Mouse (Mus musculus) cerebellum, postnatal 14 days (tissue): ENCODE data around the gene Tbl1xr1.
A peak's percentile ranks its signal among the peaks of the same experiment; 100 is the strongest.

ENCODE experiments used
- DNase-seq, 2 experiments: peaks; one replicate each; pipeline ENCODE4 v3.0.0; 2021; ENCODE audit warnings: mixed read lengths in 2 of 2

Tbl1xr1 gene

DNA sequence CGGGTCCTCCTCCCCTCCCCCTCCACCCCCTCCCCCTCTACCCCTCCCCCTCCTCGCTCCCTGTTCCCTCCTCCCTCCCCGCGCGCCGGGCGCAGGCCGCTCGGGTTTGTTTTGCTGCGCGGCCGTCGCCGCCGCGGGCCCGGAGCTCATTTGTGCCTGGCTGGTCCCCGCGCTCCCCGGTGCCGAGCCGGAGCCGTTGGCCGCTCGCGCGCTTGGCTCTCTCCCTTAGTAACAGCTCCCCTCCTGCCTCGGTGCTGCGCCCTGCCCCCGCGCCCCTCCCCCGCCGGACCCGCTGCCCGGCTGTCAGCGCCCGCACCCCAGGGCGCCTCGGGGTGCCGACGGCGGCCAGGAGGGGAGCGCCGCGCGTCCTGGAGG is at the start of gene Tbl1xr1:
TSS of gene Tbl1xr1 (plus strand) at position 92 of the 375 bp plus-strand sequence.
- DNase-seq = peak; percentile 97 to 98

DNA sequence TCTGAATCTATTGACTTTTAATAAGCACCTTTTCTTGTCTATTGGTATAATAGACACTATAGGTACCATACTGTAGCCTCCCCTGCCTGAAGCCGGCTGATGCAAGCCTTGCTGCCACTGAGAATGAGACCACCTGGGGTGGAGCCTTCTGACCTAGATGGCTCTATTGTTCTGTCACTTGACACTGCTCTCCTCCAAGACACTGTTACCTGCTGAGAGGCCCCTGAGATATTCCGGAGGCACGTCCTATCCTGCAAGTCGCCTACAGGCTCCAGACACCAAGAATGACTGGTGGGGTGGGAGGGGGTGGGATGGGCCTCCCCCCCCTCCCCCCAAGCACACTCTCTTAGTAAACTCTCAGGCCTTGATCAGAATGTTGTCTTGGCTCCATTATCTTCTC is 38.4 kb upstream of the Tbl1xr1 start:
- DNase-seq = no peak

DNA sequence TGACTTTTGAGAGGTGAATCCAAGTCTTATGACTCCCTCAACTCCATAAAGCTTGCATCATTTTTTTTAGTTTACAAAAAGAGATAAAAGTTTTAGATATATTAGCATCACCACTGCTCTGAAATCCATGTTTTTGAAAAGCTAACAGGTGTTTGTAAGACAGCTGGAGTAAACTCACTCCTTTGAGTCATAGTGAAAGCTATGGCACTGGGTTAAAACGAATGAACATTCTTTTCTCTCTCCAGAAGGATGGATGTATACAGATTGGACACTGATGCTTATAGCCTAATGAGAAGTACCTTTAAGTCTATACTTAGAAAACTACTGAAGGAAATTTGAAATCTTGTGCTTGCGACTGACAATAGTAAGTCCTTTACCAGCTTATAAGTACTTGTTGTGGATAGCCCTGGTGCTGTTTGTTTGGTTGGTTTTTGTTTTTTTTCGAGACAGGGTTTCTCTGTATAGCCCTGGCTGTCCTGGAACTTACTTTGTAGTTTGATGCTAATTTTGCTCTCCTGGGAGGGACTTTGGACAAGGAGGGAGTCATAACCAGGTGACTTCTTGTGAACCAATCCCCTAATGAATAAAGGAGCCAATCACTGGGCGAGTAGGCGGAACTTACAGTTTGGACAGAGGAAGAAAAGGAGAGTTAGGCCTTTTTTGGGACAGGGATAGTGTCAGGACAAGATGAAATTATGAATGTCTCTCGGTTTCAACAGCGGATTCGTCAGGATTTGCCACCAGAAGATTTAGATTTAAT is 37.2 kb upstream of the Tbl1xr1 start:
- no peak for DNase-seq

GRCm38 (mm10) chr3:22040627-22041026 is 35.8 kb upstream of the Tbl1xr1 start:
- no peak for DNase-seq

DNA sequence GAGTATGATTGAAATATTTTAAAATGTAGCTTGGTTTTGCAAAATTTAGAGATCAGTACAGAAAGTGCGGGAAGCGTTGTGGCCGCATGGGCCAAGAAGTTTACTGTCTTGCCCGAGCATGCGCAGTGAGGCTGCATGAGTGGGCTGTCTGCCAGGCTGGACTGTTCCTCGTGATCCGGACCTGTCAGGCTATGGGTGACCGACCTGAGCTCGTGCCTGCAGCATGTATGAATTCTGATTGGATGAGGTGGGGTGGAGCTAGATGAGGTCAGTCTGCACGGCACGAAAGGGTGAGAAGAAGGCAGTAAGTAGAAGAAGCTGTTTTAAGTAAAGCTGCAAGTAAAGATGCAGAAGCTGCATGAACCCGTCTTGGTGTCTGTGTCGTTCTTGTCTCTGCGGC is 29.2 kb upstream of the Tbl1xr1 start:
- peak in 1 of 2 experiments; percentile 44 for DNase-seq

DNA sequence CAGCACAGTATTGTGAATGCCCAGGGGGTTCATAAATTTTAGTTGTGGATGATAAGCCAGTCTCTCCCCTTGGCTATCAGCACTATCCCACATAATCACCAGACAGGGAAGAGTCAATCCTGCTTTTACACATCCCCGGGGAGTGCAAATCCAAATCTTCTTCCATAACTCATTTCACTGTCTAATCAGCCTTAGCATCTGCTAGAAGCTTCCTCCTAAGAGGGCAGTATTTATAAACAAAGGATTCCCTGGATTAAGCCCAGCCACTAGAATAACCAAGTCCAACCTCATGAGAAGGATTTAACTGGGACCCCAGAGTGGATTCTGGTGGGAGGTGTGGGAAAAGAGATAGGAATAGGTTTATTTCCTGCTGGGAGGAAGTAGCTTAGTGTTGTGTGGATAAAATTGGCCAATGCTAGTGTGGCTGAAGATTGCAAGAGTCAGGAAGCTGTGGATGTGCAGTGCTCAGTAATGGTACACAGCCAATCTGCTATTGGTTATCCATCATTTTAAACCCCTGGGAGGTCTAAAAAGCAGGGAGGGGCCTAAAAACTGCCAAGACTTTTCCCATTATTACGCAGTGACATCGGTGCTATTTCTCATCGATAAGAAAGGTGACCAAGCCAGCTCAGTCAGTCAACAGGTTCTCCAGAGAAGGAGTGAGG is 19.7 kb upstream of the Tbl1xr1 start:
- DNase-seq = no peak

- no peak for DNase-seq
These were observed 18.1 kb upstream of the Tbl1xr1 start for GRCm38 (mm10) chr3:22058206-22058804.

DNA sequence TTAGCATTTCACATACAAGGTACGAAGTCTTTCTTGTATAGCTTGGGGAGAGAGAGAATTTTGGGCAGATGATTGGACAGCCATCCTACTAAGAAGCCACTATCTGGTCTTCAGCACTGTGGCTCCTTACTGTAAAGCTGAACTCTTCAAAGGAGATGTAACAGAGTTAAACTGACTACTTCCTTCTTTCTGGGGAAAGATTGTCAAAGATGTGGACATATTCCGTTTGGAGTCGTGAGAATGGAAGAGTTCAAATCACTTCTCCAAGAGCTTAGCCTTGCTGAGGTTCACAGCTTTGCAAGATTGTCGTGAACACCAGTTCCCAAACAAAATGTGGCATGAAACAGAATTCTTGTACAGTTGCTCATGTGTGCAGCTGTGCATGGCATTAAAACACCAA is 15.3 kb upstream of the Tbl1xr1 start:
- no peak for DNase-seq

DNA sequence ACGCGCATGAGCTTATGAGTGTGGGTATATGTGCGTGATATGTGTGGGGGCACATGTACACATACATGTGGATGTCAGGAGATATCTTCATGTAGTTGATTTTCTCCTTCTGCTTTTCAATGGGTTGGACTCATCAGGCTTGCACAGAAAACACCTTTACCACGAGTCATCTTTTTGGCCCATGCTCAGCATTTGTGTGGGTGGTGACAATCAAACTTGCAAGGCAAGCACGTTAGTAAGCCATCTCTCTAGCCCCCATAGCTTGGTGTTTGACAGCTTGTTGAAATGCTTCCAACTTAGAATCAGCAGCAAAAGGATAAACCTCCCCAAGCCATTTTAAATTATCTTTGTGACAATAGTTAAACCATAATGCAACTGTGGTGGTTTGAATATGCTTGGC is 7.8 kb upstream of the Tbl1xr1 start:
- DNase-seq = no peak

- DNase-seq = peak in 1 of 2 experiments; percentile 9
These were observed 2.5 kb upstream of the Tbl1xr1 start for GRCm38 (mm10) chr3:22073916-22074315.

GRCm38 (mm10) chr3:22074591-22075294 is 1.7 kb upstream of the Tbl1xr1 start:
- peak in 1 of 2 experiments; percentile 11 for DNase-seq

DNA sequence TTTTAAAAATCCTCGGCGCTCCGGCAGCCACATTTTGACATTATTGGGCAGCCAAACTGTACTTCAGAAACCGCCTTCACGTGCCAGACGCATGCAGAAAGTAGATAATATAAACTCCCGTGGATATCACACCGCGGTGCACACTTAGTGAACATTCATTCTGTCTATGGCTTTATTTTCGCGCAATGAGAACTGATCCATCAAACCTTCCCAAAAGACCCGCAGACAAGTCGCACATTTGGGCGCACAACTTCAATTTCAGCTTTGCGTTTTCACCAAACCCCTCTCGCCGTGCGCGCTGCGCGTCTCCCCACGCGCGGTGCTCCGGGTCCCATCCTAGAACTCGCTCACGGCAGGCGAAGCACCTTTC is 950 bp upstream of the Tbl1xr1 start:
- no peak for DNase-seq

DNA sequence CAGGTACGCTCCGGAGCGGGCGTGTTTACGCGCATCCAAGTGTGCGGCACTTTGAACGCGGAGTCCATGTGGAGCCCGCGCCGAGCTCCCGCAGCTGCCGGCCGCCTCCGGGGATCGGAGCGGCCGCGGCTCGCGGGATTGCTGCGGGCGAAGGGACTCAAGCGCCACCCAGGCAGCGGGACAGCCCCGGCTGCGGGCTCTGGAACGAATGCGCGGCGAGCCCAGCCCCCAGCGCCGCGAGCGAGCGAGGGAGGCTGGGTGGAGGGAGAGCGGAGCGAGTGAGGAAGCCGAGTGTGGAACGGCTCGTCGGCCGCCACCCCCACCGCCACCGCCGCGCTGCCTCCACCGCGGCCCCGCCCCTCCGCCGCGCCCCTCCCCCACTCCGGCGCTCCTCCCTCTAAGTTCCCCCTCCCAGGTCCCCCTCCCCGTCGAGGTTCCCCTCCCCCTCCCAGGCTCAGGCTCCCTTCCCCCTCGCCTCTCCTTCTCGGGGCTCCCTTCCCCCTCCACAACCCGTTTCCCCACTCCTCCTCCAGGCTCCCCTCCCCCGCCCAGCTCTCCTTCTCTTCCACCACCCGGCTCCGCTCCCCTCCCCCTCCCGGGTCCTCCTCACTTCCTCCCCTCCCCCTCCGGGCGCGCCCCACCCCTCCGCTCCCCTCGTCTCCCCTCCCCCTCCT is 428 bp upstream of the Tbl1xr1 start:
- DNase-seq = peak; percentile 94 to 98

- no peak for DNase-seq
These were observed 644 bp downstream of the Tbl1xr1 start for GRCm38 (mm10) chr3:22076936-22077656.

DNA sequence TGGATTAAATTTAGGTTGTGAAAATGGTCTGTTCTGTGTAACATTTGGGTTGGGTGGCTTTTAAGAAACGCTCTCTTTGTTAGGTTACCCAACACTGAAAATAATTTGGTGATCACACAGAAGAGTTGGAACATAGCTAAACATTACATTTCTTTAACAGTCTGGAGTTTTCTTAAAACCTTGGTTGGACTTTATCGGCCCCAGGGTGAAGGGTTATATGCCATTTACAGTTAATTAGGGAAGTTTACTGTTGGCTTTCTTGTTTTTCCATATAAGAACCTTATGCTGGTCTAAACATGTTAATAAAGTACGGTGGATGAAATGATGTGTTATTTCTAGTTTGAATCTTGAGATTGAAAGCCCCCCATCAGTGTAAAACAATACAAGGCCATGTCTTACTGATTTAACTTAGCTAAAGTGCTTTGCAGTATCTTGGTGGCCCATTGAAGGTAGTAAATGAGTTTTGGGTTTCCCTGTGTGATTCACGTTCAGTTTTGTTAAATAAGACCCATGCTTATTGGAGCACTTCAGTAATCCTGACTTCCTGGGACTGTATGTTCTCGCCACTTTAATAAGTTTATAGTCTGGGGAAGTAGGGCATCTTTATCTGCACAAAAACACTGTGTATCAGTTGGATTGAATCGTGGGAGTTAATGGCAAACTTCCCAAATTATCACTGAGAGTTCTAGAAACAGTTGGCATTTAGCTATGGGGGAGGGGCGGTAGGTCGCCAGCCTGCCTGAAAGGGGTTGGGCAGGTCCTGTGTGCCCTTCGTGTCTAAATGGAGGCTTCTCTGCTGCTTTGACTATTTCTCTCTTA is 1.4 kb downstream of the Tbl1xr1 start:
- peak; percentile 71 to 76 for DNase-seq

DNA sequence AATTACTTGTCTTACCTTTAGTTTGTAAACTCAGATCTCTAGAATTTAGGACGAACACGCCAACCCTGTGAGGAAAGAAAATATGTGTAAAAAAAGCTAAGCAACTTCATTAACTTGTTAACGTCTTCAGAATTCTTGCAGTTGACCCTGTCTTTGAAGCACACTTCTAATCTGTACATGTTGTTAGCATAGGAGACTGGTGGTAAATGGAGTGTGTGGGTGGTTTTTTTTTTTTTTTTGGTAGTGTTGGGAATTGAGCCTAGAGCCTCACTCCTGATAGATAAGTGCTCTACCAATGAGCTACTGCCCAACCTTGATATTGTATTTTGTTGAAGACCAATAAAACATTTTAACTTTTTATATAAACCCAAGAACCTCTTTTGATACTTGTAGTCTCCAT is 2.1 kb downstream of the Tbl1xr1 start:
- DNase-seq = no peak

- DNase-seq = no peak
These were observed 5.4 kb downstream of the Tbl1xr1 start for GRCm38 (mm10) chr3:22081869-22082268.

DNA sequence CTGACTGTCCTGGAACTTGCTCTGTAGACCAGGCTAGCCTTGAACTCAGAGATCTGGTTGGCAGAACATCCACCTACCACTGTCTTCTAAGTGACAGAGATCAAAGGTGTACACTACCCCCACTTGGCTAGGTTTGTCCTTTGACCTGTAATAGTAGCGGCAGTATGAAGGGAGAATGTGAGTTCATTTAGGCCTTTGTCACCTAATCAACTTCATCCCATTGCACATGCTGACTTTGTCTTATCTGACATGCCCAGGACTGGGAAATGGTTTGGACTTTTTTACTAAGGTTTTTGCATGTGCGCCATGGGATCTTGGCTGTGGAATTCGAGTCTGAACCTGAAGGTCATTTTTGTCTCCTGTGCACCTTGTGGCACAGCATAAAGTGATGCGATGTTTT is 6.4 kb downstream of the Tbl1xr1 start:
- DNase-seq = no peak

GRCm38 (mm10) chr3:22084222-22084996 is 8.0 kb downstream of the Tbl1xr1 start:
- no peak for DNase-seq

DNA sequence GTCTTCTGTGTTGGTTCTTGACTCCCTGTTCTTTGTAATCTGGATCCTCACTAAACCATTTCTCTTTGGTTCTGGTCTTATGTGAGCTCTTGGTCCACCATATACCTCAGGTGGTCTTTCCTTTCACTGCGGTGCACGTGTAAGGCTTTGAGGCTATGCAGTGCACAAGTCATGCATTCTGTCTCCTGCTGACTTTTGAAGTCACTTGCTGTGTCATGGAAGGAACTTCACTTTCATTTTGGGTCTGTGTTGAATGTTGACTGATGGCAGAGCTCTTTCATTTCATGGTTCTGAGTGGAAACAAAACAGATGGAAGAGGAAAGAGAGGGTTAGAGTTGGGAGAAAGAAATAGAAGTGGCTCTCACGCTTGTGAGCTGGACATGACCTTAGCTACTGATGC is 13.4 kb downstream of the Tbl1xr1 start:
- DNase-seq = no peak
